Mouse (Mus musculus): Measurements from ENCODE around the gene Pld3.

Gene Pld3

GRCm38 (mm10) chr7:27486770-27487697 lies 66.0 kb downstream of the Pld3 start, which contains the start of gene Sertad1:
Gene Sertad1 (plus strand): TSS chr7:27486910.
- peak; percentile 96 for DNase-seq (ENCODE audit: low read depth, low spot score)

DNA sequence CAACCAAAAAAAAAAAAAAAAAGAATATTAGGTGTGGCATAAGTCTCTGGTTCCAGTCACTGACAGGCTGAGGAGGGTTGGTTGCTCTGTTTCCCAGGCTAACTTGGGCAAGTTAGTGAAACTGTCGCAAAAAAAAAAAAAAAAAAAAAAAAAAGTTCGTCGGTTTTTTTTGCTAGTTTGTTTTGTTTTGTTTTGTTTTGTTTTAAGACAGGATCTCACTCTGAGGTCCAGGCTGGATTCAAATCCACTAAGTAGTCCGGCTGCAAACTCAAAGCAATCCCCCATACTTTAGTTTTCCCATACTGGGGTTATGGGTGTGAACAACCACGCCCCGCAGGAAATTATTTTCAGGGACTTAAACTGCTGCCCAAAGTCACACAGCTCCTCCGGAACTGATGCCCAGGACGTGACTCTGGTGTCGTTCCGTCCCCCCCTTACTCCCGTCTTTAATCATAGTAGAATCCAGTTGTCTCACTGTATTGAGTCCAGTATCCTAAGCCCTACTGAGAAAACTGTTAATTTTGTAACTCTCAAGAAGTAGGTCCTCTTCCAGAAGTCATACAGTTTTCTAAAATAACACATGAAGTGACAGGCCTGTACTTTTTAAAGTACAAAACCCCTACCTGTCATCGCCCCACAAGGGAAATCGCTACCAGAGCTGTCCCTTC lies 66.8 kb downstream of the Pld3 start:
- DNase-seq (ENCODE audit: low read depth, low spot score), result no peak

GRCm38 (mm10) chr7:27483860-27484259 lies 69.2 kb downstream of the Pld3 start:
- no peak for DNase-seq (ENCODE audit: low read depth, low spot score)

All from retina, adult 2 months (tissue).